Mouse (Mus musculus) MEL (cell line): Measurements from ENCODE around the gene Magi2. TPM values are rescaled to one million over a fixed set of nuclear protein-coding genes. Genes with fewer than 3 reads are reported as not detected.

Experiments
- DNase-seq: peaks from one replicate; pipeline ENCODE4 v3.0.0; 2011; ENCODE audit warnings: low read depth, low spot score
- H3K27ac ChIP-seq: 2 replicates; pipeline ENCODE4 v1.5.1; 2012; ENCODE audit warnings: low read depth, mild to moderate bottlenecking, control low read depth, low read length, moderate library complexity; ENCODE audit not compliant: control insufficient read depth
- H3K27me3 ChIP-seq, 2 experiments: fragments of 150-350 bp in 1 of 2; sonication (generic) in 1 of 2; 2 replicates each; pipeline ENCODE4 v1.6.1; 2012; ENCODE audit warnings: low read length in 2 of 2, mild to moderate bottlenecking in 2 of 2, improper control_type of control experiment in 1 of 2, moderate library complexity in 1 of 2; ENCODE audit not compliant: insufficient read depth in 2 of 2, control insufficient read depth in 1 of 2
- H3K36me3 ChIP-seq, 2 experiments: 2 replicates each; pipeline ENCODE4 v1.6.1; 2012 to 2014; ENCODE audit warnings: low read length in 2 of 2, improper control_type of control experiment in 1 of 2, inconsistent platforms in 1 of 2, mild to moderate bottlenecking in 1 of 2; ENCODE audit not compliant: insufficient read depth in 2 of 2, control insufficient read depth in 1 of 2
- H3K4me1 ChIP-seq, 2 experiments: fragments of 150-350 bp in 1 of 2; sonication (generic) in 1 of 2; 2 replicates each; pipeline ENCODE4 v1.6.1; 2012; ENCODE audit warnings: low read length in 2 of 2, improper control_type of control experiment in 1 of 2, mild to moderate bottlenecking in 1 of 2; ENCODE audit not compliant: insufficient read depth in 2 of 2, control insufficient read depth in 1 of 2
- H3K4me3 ChIP-seq, 2 experiments: fragments of 150-350 bp in 1 of 2; sonication (generic) in 1 of 2; 2 replicates each; pipeline ENCODE4 v1.5.1; 2012; ENCODE audit warnings: low read depth in 2 of 2, low read length in 2 of 2, mild to moderate bottlenecking in 2 of 2, moderate library complexity in 2 of 2, control low read depth in 1 of 2, improper control_type of control experiment in 1 of 2; ENCODE audit not compliant: control insufficient read depth in 1 of 2, insufficient read depth in 1 of 2
- H3K79me2 ChIP-seq: 2 replicates; pipeline ENCODE4 v1.6.1; 2012; ENCODE audit warnings: mild to moderate bottlenecking, low read length, moderate library complexity; ENCODE audit not compliant: control insufficient read depth, poor library complexity, insufficient read depth
- H3K9ac ChIP-seq: 2 replicates; pipeline ENCODE4 v1.6.1; 2012; ENCODE audit warnings: low read depth, mild to moderate bottlenecking, control low read depth, low read length, moderate library complexity; ENCODE audit not compliant: control insufficient read depth, poor library complexity, severe bottlenecking
- H3K9me3 ChIP-seq: fragments of 150-350 bp; sonication (generic); replicated peaks from 2 replicates; pipeline ENCODE4 v1.6.1; 2012; ENCODE audit warnings: mild to moderate bottlenecking, low read length, improper control_type of control experiment, moderate library complexity; ENCODE audit not compliant: insufficient read depth
- BHLHE40 ChIP-seq: IDR thresholded peaks from 2 replicates; pipeline ENCODE4 v1.6.1; 2012; ENCODE audit warnings: low read depth, mild to moderate bottlenecking, inconsistent platforms, low read length, improper control_type of control experiment, borderline replicate concordance
- CHD1 ChIP-seq: IDR thresholded peaks from 2 replicates; pipeline ENCODE4 v1.6.1; 2012; ENCODE audit warnings: low read depth, mild to moderate bottlenecking, inconsistent platforms, low read length, improper control_type of control experiment
- CHD2 ChIP-seq: IDR thresholded peaks from 2 replicates; pipeline ENCODE4 v1.6.1; 2011; ENCODE audit warnings: low read length, improper control_type of control experiment
- ETS1 ChIP-seq: IDR thresholded peaks from 2 replicates; pipeline ENCODE4 v1.6.1; 2012; ENCODE audit warnings: low read depth, mild to moderate bottlenecking, inconsistent platforms, low read length, improper control_type of control experiment, moderate library complexity
- GABPA ChIP-seq: IDR thresholded peaks from 2 replicates; pipeline ENCODE4 v1.6.1; 2012; ENCODE audit warnings: low read depth, mild to moderate bottlenecking, inconsistent platforms, low read length, improper control_type of control experiment, moderate library complexity
- HCFC1 ChIP-seq: IDR thresholded peaks from 2 replicates; pipeline ENCODE4 v1.6.1; 2012; ENCODE audit warnings: low read depth, mild to moderate bottlenecking, inconsistent platforms, low read length, improper control_type of control experiment, moderate library complexity
- MAX ChIP-seq: IDR thresholded peaks from 2 replicates; pipeline ENCODE4 v1.6.1; 2011; ENCODE audit warnings: low read length, improper control_type of control experiment
- MAZ ChIP-seq: IDR thresholded peaks from 2 replicates; pipeline ENCODE4 v1.6.1; 2012; ENCODE audit warnings: low read depth, mild to moderate bottlenecking, inconsistent platforms, low read length, improper control_type of control experiment
- POLR2AphosphoS2 ChIP-seq: IDR thresholded peaks from 2 replicates; pipeline ENCODE4 v1.6.1; 2011; ENCODE audit warnings: low read length, improper control_type of control experiment
- RAD21 ChIP-seq: IDR thresholded peaks from 2 replicates; pipeline ENCODE4 v1.6.1; 2011; ENCODE audit warnings: mild to moderate bottlenecking, low read depth, low read length, improper control_type of control experiment
- USF1 ChIP-seq: IDR thresholded peaks from 2 replicates; pipeline ENCODE4 v1.6.1; 2014; ENCODE audit warnings: low read depth, mild to moderate bottlenecking, inconsistent platforms, low read length, improper control_type of control experiment, moderate library complexity
- ZKSCAN1 ChIP-seq: IDR thresholded peaks from 2 replicates; pipeline ENCODE4 v1.6.1; 2012; ENCODE audit warnings: low read depth, mild to moderate bottlenecking, inconsistent platforms, low read length, improper control_type of control experiment, moderate library complexity
- ZMIZ1 ChIP-seq: IDR thresholded peaks from 2 replicates; pipeline ENCODE4 v1.6.1; 2012; ENCODE audit warnings: low read depth, mild to moderate bottlenecking, inconsistent platforms, low read length, improper control_type of control experiment, moderate library complexity
- ZNF384 ChIP-seq: IDR thresholded peaks from 2 replicates; pipeline ENCODE4 v1.6.1; 2012; ENCODE audit warnings: low read depth, mild to moderate bottlenecking, inconsistent platforms, low read length, improper control_type of control experiment
- polyA plus RNA-seq, 2 experiments: library from polyadenylated mRNA; stranded (reverse) in 1 of 2; unstranded in 1 of 2; fragments of >175 nt in 1 of 2; fragments of >200 nt in 1 of 2; gene quantifications; 2 replicates each; pipeline versions ENCODE4 v1.2.1 to v1.2.4; 2012; ENCODE audit warnings: low replicate concordance in 2 of 2, low read depth in 1 of 2; ENCODE audit not compliant: insufficient read length in 2 of 2, insufficient read depth in 1 of 2, missing spikeins in 1 of 2
- total RNA-seq: library from RNA; depleted of rRNA; stranded (reverse); fragments of 300-350 nt; gene quantifications from 2 replicates; pipeline ENCODE4 v1.2.3, GENCODE M21; 2012

The Magi2 gene
- total and polyA plus RNA-seq, 3 experiments, result 0.46 to 0.47 TPM; not detected in 1

DNA sequence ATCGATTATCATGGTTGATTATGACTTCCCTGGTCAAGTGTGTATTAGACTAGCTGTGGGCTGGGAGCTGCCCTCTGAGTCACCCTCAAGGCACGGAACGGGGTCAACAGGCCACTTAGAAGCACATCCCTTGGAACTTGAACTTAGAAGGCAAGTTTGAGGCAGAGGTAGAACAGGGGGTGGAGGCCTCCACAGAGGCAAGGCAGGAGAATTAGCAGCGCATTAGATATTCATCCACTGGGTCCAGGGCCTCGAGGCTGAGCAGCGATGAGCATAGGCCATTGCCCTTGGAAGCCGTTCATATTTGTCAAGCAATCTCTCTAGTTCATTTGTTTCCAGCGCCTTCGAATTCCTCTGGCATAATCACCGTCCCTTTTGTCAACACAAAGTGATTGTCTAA lies 1454.8 kb downstream of the Magi2 start:
- no peak for TF ChIP-seq ETS1
- no peak for TF ChIP-seq ZKSCAN1
- no peak for TF ChIP-seq POLR2AphosphoS2
- Histone ChIP-seq H3K4me1 (no peaks in the 10 kb centered on the region), H3K9me3 (no peaks in the 10 kb centered on the region), H3K79me2 (no peaks in the 10 kb centered on the region), H3K27me3 (peaks cover 0 to 3% of the 10 kb centered on the region in 2 experiments; a peak in 1 of 4 replicates), H3K9ac (no peak overlapping the region), H3K27ac (no peak overlapping the region), H3K36me3 (no peaks in the 10 kb centered on the region), H3K4me3 (no peak overlapping the region)
- no peak for DNase-seq

DNA sequence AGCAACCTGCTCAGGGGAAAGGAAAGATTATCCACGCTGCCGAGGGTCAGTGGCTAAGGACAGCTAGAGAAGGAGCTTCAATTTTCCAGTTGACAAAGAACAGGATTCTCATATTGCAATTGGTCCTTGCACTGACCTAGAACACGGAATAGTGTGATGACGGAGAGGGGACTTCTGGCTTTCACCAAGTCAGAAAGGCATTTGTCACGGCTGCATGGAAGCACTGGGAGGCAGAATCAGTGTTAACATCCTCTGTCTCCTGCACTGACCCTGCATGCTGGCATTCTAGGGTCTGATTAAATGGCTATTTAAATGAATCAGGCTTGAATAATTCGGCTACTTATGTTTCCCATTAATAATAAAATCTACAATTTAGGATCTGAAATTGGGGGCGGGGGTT lies 1455.4 kb downstream of the Magi2 start:
- no peaks in the 10 kb centered on the region for H3K79me2 ChIP-seq
- H3K27ac ChIP-seq, result no peak overlapping the region
- TF ChIP-seq USF1 (no peak), CHD2 (no peak), MAX (no peak), ZMIZ1 (no peak)
- no peaks in the 10 kb centered on the region for H3K4me1 ChIP-seq
- no peak for DNase-seq
- no peak overlapping the region for H3K9ac ChIP-seq
- no peak overlapping the region for H3K4me3 ChIP-seq
- no peaks in the 10 kb centered on the region for H3K36me3 ChIP-seq
- H3K27me3 ChIP-seq, result no peaks in the 10 kb centered on the region
- H3K9me3 ChIP-seq, result no peaks in the 10 kb centered on the region

DNA sequence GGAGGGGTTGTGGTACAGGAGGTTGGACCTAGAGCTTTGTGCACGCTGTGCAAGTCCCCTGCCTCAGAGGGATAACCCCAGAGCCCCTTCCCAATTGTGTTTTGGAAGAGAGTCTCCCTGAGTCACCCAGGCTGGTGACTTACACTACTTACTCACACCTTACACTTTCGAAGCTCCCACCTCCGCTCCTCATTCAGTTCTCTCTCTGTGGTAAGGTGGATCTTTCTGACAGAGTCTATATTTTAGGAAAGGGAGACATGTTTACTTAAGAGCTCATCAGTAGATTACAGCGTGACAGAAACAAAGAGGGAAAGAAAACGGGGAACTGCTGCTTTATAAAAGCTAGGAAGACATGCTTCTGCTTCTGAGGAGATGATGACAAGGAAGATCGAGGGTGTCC lies 1457.3 kb downstream of the Magi2 start:
- Histone ChIP-seq H3K9me3 (no peaks in the 10 kb centered on the region), H3K36me3 (no peaks in the 10 kb centered on the region), H3K27ac (no peak overlapping the region)
- no peak for TF ChIP-seq POLR2AphosphoS2
- no peak for TF ChIP-seq HCFC1
- no peak for TF ChIP-seq MAZ
- TF ChIP-seq MAX, result no peak
- TF ChIP-seq GABPA, result no peak
- no peak for TF ChIP-seq CHD1
- TF ChIP-seq BHLHE40, result no peak
- no peak for TF ChIP-seq ZNF384
- TF ChIP-seq RAD21, result no peak
- TF ChIP-seq, all 39 proteins: peak for 0
- Histone ChIP-seq H3K27me3 (no peaks in the 10 kb centered on the region), H3K79me2 (no peaks in the 10 kb centered on the region), H3K9ac (no peak overlapping the region), H3K4me1 (no peaks in the 10 kb centered on the region), H3K4me3 (no peak overlapping the region)
- DNase-seq, result no peak
